Mouse (Mus musculus): ENCODE measurements around the gene Htr3a. TPM values are rescaled to one million over a fixed set of nuclear protein-coding genes. Genes with fewer than 3 reads are reported as not detected.

Htr3a gene
- 1 to 10 TPM; 4.9 to 5.3 TPM for total RNA-seq (2021)
- long read RNA-seq, experiment 1, partial matches to known transcripts: 1 of 6 reads
- long read RNA-seq, experiment 1, other reads (novel, unspliced or antisense): 3 of 6 reads
- long read RNA-seq, experiment 2, partial matches to known transcripts: 0 of 3 reads
- long read RNA-seq, experiment 2, other reads (novel, unspliced or antisense): 2 of 3 reads

DNA sequence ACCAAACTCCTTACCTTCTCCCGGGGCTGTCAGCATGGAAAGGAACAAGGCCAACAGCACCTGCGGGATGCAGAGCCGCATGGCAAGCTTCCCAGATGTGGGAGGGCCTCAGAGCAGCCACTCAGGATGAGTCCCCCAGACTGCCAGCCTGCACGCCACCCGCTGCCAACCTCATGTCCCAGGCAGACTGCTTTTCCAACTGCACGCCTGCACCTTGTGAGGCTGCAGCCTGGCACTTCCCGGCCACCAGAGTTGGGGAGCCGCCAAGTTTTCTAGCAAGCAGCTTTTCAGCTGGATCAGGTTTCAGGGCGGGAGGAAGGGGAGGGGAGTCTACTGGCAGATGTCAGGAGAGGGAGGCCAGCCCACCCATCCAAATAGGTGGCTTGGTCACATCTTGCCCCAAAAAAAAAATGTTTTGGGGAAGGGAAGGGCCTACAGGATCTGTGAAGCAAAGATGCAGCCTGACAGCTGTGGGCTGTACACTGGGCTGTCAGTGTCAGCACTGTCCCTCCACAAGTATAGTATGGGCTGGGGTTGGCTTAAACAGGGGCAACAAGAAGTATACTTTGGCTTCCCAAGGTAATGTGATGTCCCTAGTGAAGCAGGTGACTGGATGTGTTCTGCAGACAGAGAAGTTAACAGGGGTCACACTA is at the start of gene Htr3a:
Htr3a (minus strand) TSS at position 215 of the 653 bp plus-strand sequence.
- intact Hi-C loops (cut with DNase I): no loop called here
- peak; percentile 55 to 72 for DNase-seq (ENCODE audit: low spot score in 2 of 2)

DNA sequence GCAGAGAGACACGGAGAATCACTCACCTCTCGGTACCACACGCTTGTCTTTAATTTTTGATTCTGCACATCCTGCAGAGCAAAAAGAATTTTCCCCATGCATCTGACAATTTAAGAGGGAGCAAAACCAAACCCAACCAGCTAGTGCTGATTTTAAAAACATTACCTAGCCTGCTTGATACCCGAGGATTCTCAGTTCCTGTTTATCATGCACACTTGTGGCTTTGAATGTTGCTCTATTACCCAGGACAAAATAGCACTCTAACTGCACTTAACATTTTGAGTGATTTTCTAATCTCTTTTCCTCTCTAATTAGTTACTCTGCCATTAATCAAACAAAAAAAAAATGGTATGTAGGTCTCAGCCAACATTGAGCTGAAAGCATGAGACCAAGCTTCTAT is 36.7 kb upstream of the Htr3a start:
- DNase-seq (ENCODE audit: low spot score in 2 of 2): no peak
- intact Hi-C loops (cut with DNase I): no loop called here

DNA sequence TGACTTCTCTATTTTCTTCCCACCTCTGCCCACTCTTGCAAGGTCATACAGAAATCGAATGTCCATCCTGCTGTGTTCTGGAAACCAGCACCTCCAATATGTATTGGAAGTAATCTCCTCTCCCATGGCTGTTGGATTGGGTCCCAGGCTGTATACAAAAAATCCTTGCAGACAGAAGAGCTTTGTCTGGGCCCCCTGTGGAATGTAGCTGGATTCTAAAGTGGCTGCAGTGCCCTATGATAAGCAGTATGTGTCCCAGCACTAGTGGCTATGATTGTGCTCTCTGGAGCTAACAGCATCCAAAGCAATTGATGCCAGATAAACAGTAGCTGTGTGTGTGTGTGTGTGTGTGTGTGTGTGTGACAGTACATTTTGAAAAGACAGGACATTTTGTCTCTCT is 31.4 kb upstream of the Htr3a start:
- intact Hi-C loops (cut with DNase I): no loop called here

DNA sequence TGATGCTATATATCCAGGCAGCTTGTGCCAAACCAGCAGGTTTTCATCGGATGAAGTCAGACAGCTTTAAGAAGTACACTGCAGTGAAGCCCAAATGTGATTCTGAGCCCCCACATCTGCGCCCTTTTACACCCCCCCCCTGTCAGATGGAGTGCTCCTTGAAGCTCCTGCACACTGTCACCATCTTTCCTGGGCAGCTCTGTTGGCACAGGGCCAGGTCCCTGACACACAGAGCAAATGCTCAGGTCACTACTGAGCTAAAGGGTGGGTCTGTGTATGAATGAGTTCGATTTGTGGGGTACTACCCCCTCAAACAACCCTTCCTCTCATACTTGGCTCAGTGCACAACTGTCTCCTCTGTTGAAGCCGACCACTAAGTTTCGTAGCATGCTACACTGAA is 18.5 kb upstream of the Htr3a start:
- DNase-seq (ENCODE audit: low spot score in 2 of 2): no peak
- intact Hi-C loops (cut with DNase I): no loop called here

More for the DNA sequence above, 31.4 kb upstream of the Htr3a start:
- no peak for DNase-seq (ENCODE audit: low spot score in 2 of 2)

DNA sequence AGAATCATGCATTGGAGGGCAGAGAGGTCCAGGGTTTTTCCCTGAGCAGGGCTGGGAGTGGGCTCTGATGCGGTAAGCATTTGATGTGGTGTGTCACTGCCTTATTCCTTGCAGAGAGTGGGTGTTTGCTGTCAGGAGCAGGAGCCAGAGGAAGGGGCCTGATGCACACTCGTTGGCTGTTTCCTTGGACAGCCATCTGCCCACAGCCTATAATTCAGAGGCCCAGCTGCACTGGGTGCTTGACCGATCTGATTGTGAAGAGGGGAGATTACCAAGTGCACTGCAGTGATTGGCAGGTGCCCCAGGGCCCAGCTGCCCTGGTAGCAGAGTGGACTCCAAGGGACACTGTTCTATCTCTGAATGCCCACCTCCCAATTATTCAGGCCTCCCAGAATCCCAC is 17.9 kb upstream of the Htr3a start:
- DNase-seq (ENCODE audit: low spot score in 2 of 2): peak in 1 of 2 experiments; percentile 6

DNA sequence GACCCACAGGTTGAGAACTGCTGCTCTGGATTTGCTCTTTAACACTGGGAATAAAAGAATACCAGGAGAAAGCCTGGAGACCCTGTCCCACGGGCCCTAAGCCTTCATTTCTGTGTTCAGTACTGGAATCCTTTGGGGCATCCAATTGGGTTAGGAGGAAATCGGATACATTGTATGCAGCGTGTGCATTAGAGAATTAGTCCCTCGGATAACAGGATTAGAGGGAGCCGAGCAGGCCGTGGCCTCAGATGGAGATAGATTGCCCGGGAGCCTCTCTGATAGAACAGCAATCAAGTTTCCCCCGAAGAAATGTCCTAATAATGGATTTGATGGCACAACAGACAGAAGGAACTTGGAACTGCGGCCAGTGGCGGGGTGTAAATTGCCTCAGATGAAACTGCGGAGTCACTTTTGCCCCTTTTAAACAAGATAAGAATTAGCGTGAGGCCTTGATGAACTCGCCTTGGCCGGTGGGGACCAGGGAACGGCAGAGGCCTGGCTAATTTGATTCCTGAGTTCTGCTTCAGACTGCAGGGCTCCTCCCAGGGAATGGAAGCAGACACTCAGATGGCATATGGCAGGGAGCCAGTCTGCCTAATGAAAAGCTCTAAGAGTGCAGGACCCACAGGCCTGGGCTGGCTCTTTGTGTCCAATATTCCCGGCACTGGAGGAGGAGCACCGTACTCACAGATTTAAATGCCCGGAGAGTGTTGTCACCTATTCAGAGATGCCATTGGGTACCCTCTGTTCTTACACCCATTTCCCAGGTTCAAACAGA is 5.3 kb upstream of the Htr3a start:
- DNase-seq (ENCODE audit: low spot score in 2 of 2): no peak
- intact Hi-C loops (cut with DNase I): no loop called here

More for the DNA sequence above, 17.9 kb upstream of the Htr3a start:
- intact Hi-C loops (cut with DNase I): no loop called here

DNA sequence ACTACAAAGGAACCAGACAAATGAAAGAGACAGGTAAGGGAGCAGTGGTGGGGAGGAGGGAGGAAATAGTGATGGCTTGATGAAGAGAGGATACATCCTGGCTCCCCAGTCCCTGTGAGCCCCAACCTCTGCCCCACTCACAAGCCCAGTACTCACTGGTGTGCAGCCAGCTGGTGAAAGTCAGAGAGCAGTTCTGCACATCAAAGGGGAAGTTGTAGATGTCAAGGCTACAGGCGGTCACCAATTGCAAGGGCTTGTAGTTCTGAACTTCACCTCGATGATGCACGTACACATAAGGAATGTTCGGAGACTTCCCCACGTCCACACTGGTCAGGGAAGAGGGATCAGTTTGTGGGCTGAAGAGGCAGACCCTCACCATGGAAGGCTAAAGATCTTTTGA is 6.5 kb downstream of the Htr3a start:
- intact Hi-C loops (cut with DNase I): no loop called here
- no peak for DNase-seq (ENCODE audit: low spot score in 2 of 2)

DNA sequence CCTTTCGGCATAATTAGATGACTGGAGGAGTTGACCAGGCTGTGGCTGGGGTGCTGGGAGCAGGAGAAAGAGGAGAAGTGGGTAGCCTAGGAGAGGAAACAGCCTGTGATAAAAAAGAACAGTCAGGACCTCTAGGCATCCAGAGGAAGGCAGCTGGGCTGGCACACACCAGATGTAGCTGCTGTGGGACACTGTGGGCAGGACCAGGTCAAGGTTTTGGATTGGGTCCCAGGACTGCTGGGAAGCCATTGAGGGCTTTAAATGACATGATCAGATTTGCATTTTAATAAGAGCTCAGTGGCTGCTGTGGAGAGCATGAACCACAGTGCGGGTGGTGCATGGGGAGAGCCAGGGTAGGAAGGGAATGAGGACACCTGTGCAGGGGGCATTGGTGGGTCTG is 7.1 kb downstream of the Htr3a start:
- intact Hi-C loops (cut with DNase I): no loop called here
- no peak for DNase-seq (ENCODE audit: low spot score in 2 of 2)

DNA sequence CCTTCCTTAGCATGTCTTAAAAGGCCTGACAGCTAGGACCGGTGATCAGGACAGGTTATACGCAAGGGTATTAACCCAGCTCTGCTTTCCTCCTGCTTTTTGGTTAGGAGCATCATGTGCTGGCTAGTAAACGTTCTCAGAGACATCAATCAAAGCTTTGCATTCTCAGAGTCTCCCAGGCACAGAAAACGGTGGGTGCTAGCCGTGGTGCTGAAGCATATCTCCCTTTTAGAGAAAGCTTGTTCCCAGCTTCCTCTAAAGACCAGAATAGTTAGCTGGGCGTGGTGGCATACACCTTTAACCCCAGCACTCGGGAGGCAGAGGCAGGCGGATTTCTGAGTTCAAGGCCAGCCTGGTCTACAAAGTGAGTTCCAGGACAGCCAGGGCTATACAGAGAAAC is 12.3 kb downstream of the Htr3a start:
- intact Hi-C loops (cut with DNase I): no loop called here
- no peak for DNase-seq (ENCODE audit: low spot score in 2 of 2)

DNA sequence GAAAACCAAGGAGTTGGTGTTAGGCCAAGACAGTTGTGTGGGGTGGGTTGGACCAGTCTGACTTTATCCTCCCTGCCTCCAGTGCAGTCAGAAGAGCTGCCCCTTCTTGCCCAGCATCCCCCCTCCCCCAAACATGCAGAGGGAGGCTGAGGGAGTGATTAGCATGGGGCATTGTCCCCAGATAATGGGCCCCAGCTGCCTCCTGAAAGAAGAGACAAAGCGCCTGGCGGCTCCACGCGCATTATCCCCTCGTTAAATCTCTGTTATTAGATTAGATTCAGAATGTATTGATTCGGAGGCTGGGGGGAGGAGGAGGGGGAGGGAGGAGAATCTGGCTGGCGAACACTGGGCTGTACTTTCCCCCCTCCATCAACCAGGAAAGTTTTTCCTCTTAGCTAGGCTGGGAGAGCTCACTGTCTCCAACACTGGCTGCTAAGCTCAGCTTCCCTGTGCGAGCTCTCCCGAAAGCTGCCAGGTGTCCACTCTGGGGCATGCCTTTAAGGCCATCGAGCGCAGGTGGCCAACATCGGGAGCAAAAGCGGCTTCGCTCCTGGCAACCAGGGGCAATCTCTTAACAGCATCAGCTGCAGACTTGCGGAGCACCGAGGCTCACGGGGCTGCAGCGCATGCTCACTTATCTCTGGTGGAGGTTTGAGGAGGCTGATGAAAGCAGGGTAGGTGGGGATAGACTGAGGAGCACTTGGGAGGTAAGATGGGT is 14.9 kb downstream of the Htr3a start:
- DNase-seq (ENCODE audit: low spot score in 2 of 2): no peak

DNA sequence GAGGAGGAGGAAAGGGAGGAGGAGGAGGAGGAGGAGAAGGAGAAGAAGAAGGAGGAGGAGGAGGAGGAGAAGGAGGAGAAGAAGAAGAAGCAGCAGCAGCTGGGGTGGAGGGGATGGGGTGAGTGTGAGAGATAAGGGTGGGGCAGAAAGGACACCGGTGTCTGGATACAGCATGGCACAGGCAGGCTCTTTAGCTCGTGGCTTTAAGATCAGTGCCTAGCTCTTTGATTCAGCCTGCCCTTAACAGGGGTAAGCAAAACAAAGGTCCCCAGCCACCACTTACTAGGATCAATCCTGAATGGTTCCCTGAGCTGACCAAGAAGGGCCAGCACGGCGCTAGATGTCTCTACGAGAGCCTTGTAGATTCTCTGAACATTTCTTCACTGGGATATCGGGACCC is 16.1 kb downstream of the Htr3a start:
- intact Hi-C loops (cut with DNase I): loop anchor here (1.0 to 5.0 kb wide), 2 partner anchors 78 to 249 kb away; no protein-coding TSS in a partner anchor
- no peak for DNase-seq (ENCODE audit: low spot score in 2 of 2)

More for the DNA sequence above, 14.9 kb downstream of the Htr3a start:
- intact Hi-C loops (cut with DNase I): no loop called here

DNA sequence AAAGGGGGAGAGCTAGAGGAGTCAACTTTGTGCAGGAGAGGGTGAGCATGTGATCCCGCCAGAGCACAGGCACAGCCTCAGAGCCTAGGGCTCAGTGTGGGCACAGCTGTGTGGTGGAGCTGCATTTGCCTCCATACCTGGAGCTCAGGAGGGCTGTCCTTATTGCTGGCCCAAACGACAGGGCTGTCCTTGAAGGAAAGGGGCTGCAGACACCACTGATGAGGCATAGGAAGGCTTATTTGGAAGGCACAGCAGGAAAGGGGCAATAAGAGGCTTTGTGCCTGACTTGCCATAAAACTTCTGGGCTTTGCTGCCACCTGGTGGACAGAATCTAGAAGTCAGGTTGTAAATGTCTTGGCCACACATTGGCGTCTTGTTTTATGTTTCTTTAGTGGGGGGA is 16.9 kb downstream of the Htr3a start:
- intact Hi-C loops (cut with DNase I): loop anchor here (1.0 to 5.0 kb wide), 2 partner anchors 78 to 249 kb away; no protein-coding TSS in a partner anchor
- peak; percentile 84 to 90 for DNase-seq (ENCODE audit: low spot score in 2 of 2)

DNA sequence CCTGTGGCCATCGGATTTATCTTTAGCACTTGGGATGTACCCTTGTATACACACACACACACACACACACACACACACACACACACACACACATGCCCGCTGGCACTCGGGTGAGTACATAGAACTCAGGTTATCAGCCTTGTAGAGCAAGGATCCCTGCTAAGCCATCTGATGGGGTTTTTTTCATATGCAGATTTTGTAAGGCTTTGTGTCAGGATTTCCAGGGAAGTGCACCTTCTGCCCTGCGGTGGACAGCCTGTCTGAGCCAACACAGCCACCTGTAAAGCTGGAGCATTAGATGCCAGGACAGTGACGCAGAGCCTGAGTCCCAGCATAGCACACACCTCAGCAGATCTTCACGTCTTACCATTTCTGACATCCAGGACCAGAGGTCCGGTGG is 21.8 kb downstream of the Htr3a start:
- intact Hi-C loops (cut with DNase I): no loop called here
- DNase-seq (ENCODE audit: low spot score in 2 of 2): no peak

DNA sequence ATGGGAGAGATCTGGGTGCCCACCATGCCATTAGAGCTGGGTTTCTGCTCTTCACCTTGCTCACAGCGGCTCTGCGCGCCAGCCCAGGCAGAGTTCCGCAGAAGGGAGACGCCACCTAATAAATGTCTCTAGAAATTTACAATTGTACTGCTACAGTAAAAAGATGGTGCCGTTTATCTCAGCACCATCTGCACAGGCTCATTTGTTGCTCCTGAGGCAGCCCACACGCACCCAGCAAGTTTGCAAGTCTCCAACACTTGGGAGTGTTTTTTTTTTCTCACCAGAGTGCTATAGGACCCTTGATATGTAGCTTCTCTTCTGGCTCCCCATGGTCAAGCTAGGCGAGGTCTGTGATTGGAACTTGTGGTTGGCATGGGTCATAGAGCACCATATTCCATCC is 38.0 kb downstream of the Htr3a start:
- intact Hi-C loops (cut with DNase I): no loop called here
- DNase-seq (ENCODE audit: low spot score in 2 of 2): peak in 1 of 2 experiments; percentile 19

DNA sequence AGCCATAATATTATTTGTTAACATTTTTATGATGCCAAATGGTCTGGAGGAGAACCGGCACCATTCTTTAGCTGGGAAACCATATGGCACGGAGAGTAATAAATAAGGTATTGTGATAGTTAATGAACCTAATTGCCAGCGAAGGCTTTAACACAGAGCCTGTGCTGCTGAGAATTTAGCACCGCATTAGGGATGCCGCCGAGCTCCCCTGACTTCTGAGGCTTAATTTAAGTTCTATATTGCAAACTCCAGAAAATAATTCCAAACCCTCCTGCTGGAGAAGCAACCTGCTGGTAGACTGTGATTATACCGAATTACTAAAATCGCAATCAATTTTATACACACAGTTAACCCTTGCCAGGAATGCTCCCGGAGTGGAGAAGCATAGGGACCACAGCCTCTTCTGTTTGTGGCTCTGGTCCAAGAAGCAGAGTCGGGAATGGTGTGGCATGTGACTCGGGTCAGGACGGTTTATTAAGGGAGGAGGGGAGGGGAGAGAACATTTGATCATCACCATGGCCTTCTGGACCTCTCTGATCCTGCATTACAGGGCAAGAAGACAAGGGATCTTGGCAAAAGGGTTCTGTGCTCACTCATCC is 44.3 kb downstream of the Htr3a start:
- intact Hi-C loops (cut with DNase I): no loop called here
- DNase-seq (ENCODE audit: low spot score in 2 of 2): no peak

DNA sequence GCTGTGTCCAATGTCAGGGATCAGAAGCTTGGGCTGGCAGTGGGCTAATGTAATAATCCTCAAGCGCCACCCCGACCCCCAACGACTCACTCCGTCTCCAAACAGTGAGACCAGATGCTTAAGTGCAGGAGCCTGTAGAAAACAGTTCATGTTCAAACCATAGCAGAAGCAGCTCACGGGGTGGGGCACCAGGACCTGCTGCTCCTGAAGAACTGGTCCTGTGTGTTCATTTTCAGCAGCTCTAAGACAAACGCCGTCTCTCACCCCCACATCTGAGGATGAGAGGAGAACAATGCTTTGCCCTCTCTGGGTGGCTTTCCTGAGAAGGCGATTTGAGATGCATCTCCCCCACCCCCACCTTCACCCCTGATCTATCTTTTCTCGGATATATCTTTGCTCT is 45.7 kb downstream of the Htr3a start:
- intact Hi-C loops (cut with DNase I): no loop called here
- DNase-seq (ENCODE audit: low spot score in 2 of 2): no peak

DNA sequence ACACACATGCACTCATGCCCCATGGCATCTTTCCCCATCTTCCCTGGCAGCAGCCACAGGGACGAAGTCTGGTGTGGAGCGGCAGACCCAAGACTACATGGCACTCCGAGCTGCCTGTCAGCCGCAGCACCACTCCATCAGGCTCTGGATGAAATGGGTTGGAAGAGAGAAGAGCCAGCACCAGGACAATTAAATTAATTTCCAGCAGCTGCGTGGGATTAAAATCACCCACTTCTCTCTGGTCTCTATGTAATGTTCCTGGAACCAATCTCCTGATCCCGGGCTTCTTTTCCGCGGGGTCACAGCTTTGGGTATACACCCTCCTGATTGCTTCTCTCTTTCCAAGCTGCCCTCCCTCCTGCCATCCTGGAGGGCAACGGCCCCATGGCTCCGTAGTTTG is 49.4 kb downstream of the Htr3a start:
- intact Hi-C loops (cut with DNase I): no loop called here
- no peak for DNase-seq (ENCODE audit: low spot score in 2 of 2)

DNA sequence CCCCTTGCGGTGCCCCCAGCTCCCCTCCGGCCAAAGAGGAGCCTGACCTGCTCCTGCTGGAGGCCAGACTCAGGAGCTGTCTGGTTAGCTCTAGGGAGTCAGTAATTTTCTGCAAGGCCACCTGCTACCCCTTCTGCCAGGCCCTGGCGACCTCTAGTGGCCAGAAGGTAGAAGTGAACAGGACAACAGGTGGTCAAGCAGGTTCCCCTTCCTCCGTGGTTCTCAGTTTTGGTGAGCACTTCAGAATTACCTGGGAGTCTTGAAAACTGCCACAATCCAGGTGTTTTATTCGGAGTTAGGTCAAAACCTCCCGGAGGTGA is 50.4 kb downstream of the Htr3a start:
- intact Hi-C loops (cut with DNase I): loop anchor here (1.0 kb wide), 1 partner anchor 214 kb away; no protein-coding TSS in a partner anchor
- DNase-seq (ENCODE audit: low spot score in 2 of 2): peak; percentile 62 to 66

DNA sequence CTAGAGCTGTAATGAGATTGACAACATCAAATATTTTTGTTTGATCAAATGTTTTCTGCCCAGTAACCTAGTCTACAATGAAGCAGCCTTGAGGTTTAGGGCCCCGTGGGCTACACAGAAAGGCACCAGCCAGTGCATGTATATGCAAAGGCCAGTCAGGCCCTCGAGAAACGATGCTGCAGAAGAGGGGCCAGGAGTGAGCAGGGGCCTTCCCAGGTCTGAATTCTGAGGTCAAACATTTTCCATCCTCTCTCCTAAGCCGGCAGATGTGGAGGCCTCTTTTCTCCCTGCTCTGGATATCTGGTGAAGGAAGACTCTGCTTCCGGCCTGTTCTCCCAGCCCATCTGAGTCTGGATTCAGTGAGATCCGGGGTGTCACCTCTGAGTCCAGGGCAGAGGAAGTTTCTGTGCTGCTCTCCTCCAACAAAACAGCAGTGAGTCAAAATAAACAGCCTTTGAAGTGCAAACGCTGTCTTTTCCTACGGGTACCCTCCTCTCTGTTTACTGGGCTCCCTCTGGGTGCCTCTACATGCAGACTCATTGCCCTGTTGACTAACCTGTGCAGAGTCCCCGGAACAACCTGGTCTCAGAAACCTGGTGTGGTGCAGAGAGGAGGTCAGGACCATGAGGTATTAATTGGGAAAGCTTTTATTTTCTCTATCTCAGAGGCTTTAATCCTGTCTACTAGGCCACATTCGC is 50.9 kb downstream of the Htr3a start:
- DNase-seq (ENCODE audit: low spot score in 2 of 2): no peak
- intact Hi-C loops (cut with DNase I): loop anchor here (1.0 kb wide), 1 partner anchor 214 kb away; no protein-coding TSS in a partner anchor

Measured in left cerebral cortex, postnatal 14 days (tissue).